Mouse (Mus musculus): Measurements from ENCODE around the gene Tle6.
A peak's percentile ranks its signal among the peaks of the same experiment; 100 is the strongest.

The Tle6 gene

DNA sequence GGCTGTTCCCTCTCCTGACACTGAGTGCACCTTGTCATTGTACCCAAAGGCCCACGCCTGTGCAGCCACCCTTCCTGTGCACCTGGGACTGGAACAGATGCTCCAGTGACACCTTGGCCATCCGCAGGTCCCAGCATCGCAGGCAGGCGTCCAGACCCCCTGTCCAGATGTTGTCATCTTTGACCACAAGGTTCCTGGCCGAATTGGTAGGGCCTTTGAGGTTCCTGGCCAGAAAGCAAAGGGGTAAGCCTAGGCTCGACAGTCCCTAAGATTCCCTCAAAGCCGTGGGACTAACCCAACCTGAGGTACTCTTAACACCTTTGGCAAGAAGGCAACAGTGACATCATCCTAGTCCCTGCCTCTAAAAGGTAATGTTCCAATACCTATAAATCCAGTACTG is 8.2 kb downstream of the Tle6 start:
- no peak for DNase-seq (ENCODE audit: low spot score in 2 of 2)

DNA sequence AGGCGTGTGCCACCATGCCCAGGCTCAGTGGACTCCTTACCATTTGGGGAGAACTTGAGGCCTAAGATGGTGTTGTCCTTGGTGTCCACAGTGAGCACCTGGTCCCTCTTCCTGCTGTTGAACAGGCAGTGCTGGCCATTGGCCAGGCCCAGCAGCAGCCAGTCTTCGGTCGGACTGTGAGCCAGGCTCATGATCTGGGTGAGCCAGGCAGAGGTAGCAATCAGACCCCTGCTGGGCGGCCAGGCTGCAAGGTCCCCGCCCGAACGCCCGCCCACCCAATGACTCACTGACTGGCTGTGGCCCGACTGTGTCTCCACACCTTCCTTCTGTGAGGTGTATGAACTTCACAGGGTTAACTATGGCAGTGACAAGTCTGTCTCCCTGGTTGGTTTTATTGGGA is 9.0 kb downstream of the Tle6 start:
- no peak for DNase-seq (ENCODE audit: low spot score in 2 of 2)

DNA sequence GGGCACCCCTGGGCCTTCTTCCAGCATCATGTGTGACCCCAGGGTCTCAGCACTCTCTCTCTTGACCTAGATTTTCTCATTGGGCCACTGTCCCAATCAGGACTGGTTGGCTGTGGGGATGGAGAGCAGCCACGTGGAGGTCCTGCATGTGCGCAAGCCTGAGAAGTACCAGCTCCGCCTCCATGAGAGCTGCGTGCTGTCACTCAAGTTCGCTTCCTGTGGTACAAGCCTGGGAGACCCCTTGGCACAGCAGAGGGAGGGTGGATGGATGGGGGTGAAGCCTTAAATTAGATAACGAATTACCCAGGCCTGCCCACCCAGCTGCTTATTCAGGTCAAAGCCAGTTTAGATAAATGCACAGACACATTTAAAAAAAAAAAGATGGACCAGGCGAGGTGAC is 12.1 kb downstream of the Tle6 start:
- DNase-seq (ENCODE audit: low spot score in 2 of 2), result no peak

DNA sequence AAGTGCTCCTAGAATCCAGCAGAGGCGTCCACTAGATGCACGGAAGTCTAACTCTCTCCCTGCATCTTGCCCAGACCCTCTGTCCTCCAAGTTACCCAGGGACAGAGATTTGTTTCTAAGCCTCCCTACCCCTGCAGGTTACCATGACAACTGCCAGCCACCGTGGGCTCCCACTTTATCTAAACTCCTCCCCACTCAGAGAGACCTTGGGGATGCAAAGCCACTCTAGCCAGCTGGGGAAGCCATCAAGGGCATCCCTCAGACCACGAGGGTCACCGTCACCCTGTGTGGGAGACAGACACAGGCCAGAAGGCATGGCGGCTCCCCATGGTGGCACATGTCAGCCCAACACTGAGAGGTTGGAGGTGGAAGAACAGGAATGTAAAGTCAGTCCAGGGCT is 17.5 kb downstream of the Tle6 start:
- DNase-seq (ENCODE audit: low spot score in 2 of 2), result no peak

DNA sequence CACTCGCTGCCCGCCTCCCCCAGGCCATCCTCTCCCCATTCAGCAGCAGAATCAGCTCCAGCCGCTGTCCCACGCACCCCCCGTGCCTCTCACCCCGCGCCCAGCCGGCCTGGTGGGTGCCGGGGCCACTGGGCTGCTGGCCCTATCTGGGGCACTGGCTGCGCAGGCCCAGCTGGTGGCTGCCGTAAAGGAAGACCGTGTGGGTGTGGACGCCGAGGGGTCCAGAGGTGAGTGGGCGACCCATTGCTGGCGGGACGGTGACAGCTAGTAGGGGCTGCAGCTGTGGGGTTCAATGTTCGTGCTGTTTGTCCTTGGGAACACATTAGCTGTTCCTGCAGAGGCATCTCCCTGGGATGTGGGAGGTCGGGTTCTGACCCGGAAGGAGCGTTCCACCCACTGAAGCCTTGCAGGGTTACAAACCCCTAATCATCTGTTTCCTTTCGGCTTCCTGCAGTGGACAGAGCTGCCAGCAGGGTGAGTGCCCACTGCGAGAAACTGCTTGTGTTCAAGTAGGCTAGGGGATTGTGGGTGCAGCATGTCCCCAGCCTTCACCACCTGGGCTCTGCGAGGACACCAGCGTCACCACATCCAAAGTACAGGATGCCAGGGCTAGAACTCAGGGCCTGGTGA is 20.3 kb downstream of the Tle6 start:
- no peak for DNase-seq (ENCODE audit: low spot score in 2 of 2)

DNA sequence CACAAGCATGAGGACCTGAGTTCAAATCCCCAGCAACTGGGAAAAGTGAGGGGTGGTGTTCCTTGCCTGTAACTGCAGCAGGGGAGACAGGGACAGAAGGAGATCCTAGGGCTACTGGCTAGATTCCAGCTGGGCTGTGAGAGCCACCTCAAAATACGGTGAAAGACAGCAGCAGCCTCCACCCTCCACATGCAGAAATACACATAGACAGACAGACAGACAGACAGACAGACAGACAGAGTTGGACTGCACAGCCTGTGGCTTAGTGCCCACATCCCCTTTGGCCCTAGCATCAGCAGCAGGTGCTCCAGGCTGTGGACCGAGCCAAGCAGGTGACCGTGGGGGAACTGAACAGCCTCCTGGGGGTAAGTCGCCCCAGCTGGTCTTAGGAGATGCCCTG is 20.9 kb downstream of the Tle6 start:
- DNase-seq (ENCODE audit: low spot score in 2 of 2), result no peak

DNA sequence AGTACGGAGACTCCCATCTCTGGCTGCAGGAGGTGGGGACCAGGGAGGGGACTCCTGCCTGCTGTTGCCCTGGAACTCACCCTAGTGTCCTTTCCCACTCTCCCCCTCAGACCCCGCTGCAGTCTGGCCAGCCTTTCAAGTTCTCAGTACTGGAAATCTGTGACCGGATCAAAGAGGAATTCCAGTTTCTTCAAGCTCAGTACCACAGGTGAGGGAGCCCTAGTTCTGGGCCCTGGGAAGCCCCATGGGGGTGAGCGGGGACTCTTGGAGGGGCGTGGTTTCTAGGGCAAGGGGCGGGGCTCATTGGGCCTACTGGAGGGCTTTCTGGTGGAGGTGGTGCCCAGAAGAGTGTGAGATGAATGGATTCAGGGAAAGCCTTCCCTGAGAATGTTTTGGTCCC is 25.2 kb downstream of the Tle6 start:
- DNase-seq (ENCODE audit: low spot score in 2 of 2), result no peak

DNA sequence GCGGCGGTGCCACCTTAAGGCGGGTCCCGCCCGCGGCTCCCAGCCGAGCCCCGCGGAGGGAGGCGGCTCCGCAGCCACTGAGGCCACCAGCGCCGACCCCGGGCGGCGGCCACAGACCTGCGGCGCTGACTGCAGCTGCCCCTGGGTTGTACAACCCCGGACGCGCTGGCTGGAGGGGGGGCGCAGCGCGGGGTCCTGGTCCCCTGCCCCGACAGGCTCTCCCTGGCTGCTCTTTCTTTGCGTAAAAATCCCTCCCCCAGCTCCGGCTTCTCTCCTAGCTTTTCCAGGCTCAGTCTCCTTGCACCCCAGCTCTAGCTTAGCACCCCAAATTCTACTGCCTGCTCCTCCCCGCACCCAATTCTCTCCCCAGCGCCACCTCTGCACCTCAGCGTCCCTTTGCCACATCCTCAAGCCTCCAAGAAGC is 25.7 kb downstream of the Tle6 start:
- DNase-seq (ENCODE audit: low spot score in 2 of 2), result no peak

DNA sequence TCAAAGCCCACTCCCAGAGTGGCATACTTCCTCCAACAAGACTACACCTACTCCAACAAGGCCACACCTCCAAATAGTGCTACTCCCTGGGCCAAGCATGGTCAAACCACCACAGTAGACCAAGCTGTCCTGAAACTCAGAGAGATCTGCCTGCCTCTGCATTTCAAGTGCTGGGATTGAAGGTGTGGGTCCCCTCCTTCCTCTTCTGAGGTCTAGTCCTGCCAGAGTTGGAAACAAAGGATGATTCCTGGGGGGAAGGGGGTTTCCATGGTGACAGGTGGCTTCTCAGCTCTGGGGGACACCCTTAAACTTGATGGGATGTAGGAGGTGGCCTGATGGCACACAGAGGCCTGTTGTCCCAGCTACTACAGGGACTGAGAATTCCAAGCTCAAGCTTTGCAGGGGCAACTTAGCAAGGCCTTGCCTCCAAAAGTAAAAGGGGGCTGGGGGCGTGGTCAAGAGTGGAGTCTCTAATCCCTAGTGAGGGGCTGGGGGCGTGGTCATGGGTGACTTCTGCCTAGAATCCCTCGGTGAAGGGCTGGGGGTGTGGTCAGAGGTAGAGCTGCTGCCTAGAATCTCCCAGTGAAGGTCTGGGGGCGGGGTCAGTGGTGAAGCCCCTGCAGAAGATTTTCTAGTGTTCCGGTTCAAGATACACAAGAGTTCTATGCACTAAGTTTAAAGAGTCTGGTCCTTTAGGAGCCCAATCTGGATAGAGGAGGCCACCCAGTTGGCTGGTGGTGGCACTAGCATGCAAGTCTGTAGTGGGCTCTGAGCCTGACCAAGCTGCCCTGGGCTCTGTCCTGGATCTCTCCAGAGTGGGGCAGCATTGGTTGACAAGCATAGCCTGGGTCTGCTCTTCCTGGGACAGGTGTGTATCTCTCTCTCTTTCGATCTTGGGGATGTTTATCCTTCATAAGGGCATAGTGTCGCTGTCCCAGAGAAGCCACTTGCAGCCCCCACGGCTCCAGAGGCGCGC is 26.5 kb downstream of the Tle6 start, which contains the start of gene Tle2:
Gene Tle2, plus strand, starts transcription at position 481 of the 976 bp plus-strand sequence.
- DNase-seq (ENCODE audit: low spot score in 2 of 2), result no peak

DNA sequence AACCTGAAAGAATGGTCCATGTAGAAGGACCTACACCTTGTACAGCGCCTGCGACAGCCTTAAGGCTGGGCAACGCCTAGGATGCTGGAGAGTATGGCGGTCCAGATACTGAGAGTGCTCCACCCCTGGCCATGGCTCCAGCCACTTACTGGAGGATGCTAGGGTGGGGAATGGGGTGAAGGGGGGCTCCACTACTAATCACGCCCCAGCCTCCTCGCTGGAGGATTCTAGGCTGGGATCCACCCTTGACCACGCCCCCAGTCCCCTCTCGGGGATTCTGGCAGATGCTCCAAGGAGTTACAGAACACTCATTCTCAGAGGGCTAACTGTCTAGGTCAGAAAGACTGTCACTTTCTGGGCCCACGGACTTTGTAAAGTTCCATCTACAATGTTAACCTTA is 27.9 kb downstream of the Tle6 start:
- no peak for DNase-seq (ENCODE audit: low spot score in 2 of 2)

DNA sequence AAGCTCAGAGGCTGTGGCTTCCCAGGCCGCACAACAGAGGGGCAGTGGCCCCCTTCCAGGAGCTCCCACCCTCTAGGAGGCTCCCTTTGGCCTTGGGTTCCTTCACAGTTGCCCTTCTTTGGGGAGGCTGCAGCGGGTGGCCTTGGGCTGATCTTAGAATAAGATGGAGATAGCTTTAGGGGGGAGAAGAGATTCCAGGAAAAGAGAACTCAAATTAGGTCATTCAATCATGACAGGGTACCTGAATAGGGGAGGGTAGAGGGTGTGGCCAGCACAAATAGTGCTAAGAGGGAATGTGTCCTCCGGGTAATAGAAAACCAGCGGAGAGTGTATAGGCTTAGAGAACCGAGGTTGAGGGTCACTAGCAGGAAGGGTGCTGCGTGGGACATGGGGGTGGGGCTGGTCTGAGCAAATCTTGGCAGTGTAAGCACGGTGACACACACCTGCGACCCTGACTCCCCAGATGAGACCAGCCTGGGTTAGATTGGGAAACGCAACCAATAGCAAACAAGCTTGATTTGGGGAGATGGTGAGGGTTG is 28.7 kb downstream of the Tle6 start:
- DNase-seq (ENCODE audit: low spot score in 2 of 2), result no peak

DNA sequence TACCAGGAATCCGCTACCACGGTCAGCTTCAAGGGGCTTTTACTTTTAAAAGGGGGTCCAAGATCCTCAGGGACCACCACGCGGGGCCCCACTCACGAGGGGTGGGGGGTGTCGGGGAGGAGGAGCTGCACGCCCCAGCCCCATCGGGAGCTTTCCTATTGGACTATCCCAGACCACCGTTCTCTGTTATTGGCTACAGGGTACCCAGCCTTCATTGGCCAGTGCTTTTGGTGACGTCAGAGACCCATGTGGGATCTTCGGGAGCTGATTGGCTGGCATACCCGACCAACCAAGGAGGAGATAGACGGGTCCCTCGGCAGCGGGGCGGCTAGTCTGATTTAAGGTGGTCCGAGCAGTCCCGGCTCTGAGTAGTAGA is 29.4 kb downstream of the Tle6 start:
- DNase-seq (ENCODE audit: low spot score in 2 of 2), result peak; percentile 98 to 99

DNA sequence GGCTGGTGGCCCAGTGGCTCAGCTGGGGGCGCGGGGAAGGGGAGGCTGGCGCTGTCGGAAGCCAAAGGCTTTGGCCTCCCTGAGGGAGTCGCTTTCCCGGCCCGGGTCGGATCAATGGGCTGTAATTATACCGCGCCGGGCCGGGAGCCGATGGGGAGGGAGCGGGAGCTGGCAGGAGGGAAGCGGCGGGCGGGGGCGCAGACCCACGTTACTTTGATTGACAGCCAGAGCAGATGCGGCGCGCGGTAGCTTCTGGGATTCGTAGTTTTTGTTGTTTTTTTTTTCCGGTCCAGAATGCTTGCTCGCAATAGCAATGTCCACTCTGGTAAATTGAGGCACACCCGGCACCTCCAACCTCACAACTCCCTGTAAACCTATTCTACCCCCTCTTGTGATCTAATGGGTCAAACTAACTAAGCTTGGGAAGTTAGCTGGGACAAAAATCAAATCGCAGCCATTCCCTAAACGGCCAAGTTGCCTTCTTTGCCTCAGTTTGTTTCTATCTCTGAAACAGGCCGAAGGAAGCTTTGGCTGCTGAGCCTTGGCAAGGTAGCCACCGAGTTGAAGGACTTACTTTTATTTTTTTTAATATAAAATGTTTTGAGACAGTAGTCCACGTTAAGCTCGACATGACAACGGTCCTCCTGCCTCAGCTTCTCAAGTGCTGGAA is 29.9 kb downstream of the Tle6 start:
- peak; percentile 91 to 96 for DNase-seq (ENCODE audit: low spot score in 2 of 2)

DNA sequence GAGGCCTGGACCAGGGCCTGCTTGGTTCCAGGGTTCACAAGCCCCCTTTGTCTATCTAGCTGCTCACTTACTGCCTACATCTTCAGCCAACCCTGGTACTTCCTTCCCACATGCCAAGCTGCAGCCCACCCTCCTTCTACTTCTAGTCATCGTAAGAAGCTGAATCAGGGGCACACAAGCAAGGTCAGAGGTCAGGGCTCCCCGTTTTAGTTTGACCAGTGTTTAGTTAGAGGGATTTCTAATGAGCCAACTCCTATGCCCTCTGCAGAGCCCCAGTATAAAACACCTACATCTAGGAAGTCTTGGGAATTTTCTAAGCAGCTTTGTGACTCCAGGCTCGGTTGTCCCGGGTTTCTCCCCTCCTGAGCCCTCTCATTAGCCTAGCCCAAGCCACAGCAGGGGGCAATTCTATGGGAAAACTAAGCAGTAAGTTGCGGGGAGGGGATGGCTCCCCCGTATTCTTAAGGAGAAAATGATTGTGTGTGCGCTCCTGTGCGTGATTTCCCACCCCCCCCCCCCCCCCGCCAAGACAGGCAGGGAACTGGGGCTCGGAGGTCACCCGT is 30.6 kb downstream of the Tle6 start:
- DNase-seq (ENCODE audit: low spot score in 2 of 2), result no peak

DNA sequence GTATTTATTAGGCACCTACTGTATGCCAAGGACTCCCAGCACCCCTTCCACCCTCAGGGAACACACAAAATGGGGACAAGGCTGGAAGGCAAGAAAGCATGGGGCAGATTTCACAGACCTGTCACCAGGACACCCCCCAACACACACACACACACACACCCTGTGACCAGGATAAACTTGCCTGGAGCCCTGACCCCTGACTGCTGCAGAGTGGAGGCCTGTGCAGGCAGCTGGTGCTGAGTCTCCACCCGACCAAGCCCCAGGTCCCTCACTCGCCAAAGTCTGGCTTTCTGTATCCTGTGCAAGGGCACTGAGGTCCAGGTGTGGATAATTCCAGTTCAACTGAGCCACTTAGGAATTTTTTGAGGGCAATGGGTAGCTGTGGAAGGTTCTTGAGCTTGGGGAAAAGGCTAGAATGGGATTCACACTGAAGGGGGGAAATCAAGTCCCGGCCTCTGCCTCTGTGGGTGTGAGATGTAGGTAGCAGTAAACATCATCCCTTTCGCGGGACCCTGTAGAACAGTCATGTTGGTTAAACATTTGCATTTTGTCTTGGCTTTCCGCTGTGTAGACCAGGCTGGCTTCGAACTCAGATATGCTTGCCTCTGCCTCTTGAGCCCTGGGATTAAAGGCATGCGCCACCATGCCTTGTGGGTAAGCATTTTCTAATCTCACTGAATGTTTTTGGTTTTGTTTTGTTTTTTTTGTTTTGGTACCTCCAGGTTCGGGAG is 31.2 kb downstream of the Tle6 start:
- DNase-seq (ENCODE audit: low spot score in 2 of 2), result no peak

DNA sequence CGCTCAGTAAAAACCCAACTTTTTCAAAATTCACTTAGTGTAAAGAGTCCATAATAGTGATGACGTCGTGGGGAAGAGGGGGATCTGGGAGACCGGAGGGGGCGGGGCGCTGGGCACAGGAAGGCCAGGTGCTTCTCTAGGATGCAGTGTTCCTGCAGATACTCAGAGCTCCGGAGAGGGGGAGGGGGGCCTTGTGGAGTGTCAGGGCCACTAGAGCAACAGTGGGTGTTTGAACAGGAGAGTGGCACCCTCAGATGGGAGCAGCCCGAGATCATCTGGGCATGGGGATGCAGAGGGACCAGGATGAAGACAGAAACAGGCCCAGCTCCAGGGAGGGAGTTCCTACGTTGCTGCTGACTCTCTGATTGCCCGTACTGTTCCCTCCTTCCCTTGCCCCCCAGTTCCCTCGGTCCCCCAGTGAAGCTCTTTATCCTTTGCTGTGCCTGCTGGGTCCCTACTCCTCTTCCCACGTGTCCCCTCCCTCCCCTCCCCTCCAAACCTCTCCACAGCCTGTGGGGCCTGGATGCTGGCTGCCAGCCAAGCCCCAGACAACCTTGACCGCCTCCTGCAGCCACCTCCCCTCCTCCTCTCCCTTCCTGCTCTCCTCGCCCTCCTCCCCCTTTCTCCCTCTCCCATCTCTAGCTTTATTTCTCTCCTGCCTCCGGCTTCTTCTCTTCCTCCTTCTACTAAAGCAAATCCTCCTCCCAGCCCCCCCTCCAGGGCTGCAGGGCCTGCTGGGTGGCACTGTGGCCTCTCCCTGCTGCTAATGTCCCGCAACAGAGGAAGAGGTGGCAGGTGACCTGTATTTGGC is 32.3 kb downstream of the Tle6 start:
- no peak for DNase-seq (ENCODE audit: low spot score in 2 of 2)

DNA sequence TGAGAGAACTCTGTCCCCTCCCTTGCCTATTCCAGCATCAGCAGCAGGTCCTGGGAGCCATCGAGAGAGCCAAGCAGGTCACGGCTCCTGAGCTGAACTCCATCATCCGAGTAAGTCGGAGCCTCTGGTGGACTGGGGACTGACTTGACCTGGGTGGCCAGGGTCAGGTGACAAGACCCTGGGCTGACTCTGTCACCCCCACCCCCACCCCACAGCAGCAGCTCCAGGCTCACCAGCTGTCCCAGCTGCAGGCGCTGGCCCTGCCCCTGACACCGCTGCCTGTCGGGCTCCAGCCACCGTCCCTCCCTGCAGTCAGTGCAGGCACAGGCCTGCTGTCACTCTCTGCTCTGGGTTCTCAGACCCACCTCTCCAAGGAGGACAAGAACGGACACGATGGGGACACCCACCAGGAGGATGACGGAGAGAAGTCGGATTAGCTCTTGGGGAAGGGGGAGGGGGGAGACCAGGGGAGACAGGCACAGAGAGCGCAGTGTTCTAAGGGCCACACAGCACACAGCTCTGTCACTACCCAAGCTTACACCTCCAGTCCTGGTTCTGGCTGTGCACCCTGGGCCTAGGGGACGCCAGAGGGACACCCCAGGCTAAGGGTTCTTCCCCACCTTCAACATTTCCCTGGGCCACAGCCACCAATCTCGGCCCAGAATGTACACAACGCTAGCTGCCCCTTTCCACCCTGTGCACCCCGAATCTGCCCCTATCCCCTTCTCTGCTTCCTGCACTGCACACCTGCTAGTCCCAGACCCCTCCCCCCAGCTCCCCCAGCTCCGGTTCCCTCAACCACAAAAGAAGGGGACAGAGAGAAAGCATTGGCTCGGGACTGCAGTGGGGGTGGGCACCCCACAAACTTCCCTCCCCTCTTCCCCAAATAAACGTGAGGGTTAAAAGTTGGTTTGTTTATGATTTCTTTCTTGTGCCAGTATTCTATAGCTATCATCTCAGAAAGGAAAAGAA is 35.3 kb downstream of the Tle6 start:
- DNase-seq (ENCODE audit: low spot score in 2 of 2), result no peak

DNA sequence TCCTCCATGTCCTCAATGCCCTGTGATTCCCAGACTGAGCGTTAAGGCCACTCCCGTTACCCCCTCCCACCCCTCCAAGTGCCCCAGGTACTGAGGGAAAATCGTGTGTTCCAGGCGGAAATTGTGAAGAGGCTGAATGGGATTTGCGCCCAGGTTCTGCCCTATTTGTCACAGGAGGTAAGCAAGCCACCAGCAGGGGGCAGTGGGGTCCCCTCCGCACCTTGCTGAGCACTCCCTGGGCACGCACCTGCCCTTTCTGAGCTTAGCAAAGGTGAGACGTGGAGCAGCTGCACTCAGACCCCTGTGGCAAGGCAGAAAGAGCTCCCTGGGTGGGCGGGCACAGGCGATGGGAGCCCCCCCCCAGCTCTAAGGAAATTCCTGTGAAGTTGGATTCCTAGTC is 36.1 kb downstream of the Tle6 start:
- no peak for DNase-seq (ENCODE audit: low spot score in 2 of 2)

DNA sequence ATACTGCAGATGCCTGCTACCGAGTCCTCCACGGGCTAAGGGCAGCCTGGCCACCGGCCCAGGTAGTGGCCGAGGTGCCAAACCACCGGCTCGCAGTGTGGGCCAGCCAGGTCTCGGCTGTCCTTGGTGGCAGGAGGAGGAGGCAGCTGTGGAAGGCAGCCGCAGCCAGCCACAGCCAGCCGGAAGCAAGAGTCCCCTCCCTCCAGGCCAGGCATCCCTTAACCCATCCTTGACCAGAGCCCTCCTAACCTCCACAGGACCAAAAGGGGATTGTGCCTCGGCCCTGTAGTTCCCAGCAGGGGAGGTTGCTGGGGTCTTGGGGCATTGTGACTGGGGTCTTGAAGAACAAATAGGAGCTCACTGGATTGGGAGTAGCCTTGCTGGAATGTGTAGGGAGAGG is 36.7 kb downstream of the Tle6 start:
- DNase-seq (ENCODE audit: low spot score in 2 of 2), result peak in 1 of 2 experiments; percentile 61

Data from cerebellum, postnatal 4 days (tissue).